ENCODE assay signal across 16 mouse cellular contexts in genomic region chr1:188221226-188221792, GRCm38 (mm10). TPM values are rescaled to one million over a fixed set of nuclear protein-coding genes. Genes with fewer than 3 reads are reported as not detected.
DNase-seq lines count a peak whose midpoint lies in the region.
"Had no signal": no experiment of that assay in that cellular context is flagged by ENCODE, and none has a peak within 500 bp of the region (broad histone marks: within the 10 kb centered on the region; RNA-seq: fewer than 3 reads in every experiment).

No protein-coding gene starts in this region.

- DNase-seq in left cerebral cortex, adult 11 months (ENCODE audit: low spot score), result peak; percentile 13
- no peak for DNase-seq in left cerebral cortex, postnatal 4 days
- peak; percentile 12 for DNase-seq in 416B (ENCODE audit: low read depth)
- peak; percentile 5 for DNase-seq in Muller cell, postnatal 12 days (ENCODE audit: inconsistent ontology term)
- DNase-seq in left cerebral cortex, postnatal 36 days (ENCODE audit: low spot score in 2 of 2), result peak; percentile 12 to 28
- DNase-seq in adrenal gland, adult 18-20 months (ENCODE audit: low spot score in 2 of 2), result no peak
- no peak for DNase-seq in thymus, postnatal 14 days
- DNase-seq: adrenal gland, postnatal 25 days; cerebellum, adult 8-10 months; heart, adult 11 months; heart, postnatal 4 days; kidney, adult 11 months; kidney, postnatal 10 days; lung, postnatal 14 days had no signal

- intact Hi-C loops in left cerebral cortex, postnatal 4 days (cut with DNase I), result no loop called here
- intact Hi-C loops in left cerebral cortex, postnatal 36 days (cut with DNase I), result no loop called here

RNA-seq across cellular contexts. Expression of gene Ush2a, which starts 40.5 kb away (rescaled TPM):
- under 1 TPM; 0.08 to 0.38 TPM for total RNA-seq in left cerebral cortex, postnatal 4 days (2021)
- under 1 TPM; 0.05 to 0.59 TPM for total RNA-seq in left cerebral cortex, postnatal 36 days (2021)
- total RNA-seq in adrenal gland, adult 18-20 months (2021), result under 1 TPM in 1 of 2 experiments, not detected in 1; 0.16 TPM
- total RNA-seq: CH12.LX; gastrocnemius, adult 18-20 months had no signal

Comparison
In these comparisons a context has a peak if more than half of its experiments do, and no peak if none do; other contexts are left out.
1. DNase-seq: peak in left cerebral cortex, adult 11 months (single experiment), 416B (single experiment), Muller cell, postnatal 12 days (single experiment) and left cerebral cortex, postnatal 36 days (2 of 2); none in left cerebral cortex, postnatal 4 days (single experiment), adrenal gland, adult 18-20 months (0 of 2) and thymus, postnatal 14 days (single experiment).